Mouse (Mus musculus): ENCODE measurements around the gene Sh3bp1.

Sh3bp1 gene

DNA sequence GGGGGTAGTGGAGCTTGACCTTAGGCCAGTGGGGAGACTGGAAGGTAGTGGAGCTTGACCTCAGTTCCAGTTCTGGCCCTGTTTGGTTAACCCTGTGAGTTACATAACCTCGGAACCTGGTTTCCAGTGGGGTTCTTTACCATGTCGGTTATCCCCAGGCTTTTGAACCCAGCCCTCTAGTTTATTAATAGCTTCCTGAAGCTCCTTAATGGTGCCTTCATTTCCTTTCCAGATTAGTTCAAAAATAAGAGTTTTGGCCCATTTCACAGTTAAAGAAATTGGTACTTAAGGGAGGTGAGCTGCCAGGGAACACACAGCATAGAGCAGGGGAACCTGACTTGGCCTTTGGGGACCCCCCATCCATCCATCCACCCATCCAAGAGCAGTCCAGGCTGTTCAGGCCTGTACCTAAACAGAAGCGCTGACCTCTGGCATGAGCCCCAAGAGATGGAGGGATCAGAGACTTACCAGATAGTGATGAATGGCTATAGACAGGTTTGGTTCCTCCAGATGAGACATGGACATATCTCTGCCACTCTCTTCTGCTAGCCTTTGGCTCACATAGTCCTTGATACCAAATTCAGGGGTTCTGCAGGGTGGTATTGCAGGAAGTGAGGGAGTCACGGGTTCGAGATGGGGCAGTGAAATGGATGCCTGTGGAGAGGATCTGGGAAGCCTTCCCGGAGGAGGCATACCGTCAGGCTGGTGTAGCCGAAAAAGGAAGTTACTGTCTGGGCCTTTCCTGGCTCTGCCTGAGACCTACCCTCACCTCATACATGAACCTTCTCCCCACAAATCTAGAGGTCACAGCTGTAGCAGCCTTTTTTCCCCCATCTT, 15.5 kb downstream of the Sh3bp1 start:
- no peak for DNase-seq (ENCODE audit: low read depth in 1 of 2, low spot score in 2 of 2)

DNA sequence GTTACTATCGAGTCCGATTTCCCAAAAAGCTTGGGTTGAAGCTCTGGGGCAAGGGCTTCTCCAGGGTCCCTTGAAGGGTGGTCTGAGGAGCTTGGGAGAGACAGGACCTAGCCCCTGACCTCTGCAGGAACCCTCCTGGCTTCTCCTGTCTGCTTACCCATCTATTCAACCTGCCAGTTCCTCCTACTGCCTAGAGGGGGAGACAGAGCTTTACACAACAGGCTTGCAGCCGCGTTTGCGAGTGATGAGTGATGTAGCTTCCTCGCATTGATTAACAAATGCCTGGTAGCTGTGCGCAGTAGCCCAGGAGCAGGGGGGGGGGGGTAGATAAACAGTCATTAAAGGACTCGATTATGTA, 16.1 kb downstream of the Sh3bp1 start:
- DNase-seq (ENCODE audit: low read depth in 1 of 2, low spot score in 2 of 2) = peak in 1 of 2 experiments; percentile 43

DNA sequence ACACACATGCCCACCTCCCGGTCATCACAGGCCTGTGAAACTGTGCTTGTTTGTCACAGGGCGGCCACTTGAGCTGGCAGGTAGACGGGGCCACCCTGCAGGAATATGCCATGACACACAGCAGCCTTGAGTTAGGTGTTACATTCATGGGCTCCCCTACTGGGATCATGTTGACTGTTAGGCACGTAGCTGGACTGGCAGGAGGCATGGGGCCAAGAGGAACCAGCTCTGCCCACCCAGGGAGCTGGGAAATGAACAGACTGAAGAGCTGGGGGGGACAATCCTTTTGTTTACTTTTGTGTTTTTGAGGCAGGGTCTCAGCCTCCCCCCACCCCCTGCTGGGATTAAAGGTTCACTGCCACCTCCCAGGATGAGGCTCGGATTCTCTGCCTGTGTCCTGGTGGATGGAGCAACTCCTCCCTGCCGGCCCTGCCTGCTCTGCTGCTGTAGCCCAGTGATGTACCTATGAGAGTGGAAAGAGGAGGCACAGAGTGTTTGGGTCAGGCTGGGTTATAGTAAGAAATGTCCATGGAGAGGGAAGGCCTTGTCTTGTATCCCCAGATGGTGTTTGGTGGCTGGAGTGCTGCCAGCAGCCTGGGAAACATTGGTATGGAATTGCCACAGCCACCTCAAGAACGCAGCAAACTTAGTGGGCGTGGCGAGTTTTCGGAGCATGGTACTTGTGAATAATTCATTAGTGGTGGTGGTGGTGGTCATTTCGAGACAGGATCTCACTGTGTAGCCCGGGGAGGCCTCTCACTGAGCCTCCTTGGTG, 16.7 kb downstream of the Sh3bp1 start:
- DNase-seq (ENCODE audit: low read depth in 1 of 2, low spot score in 2 of 2) = no peak

DNA sequence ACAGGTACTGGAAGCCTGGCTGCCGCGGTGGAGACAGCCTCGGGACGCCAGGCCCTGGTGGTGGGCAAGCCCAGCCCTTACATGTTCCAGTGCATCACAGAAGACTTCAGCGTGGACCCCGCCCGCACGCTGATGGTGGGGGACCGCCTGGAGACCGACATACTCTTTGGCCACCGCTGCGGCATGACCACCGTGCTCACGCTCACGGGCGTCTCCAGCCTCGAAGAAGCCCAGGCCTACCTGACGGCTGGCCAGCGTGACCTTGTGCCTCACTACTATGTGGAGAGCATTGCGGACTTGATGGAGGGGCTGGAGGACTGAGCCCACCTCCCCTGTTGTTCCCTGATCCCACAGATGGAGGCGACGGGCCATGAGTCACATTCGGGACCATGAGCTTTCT, 18.6 kb downstream of the Sh3bp1 start:
- DNase-seq (ENCODE audit: low read depth in 1 of 2, low spot score in 2 of 2) = no peak

DNA sequence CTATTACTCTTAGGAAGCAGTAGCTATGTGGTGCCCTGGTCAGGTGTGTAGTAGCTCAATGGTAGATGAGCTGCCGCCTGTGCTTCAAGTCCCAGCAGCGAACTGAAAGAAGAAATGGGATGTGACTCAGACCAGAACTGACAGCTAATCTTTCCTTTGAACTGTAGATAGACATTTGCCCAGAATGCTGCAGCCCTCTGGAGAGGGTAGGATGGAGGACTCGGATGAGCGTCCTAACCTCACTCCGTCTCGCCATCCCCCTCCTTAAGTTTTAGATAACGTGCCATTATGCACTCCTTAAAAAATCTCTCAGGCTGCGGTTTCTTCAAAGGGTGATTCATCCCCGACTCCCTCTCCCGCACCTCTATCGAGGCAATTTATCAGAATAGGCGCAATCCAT, 20.3 kb downstream of the Sh3bp1 start:
- DNase-seq (ENCODE audit: low read depth in 1 of 2, low spot score in 2 of 2) = no peak

DNA sequence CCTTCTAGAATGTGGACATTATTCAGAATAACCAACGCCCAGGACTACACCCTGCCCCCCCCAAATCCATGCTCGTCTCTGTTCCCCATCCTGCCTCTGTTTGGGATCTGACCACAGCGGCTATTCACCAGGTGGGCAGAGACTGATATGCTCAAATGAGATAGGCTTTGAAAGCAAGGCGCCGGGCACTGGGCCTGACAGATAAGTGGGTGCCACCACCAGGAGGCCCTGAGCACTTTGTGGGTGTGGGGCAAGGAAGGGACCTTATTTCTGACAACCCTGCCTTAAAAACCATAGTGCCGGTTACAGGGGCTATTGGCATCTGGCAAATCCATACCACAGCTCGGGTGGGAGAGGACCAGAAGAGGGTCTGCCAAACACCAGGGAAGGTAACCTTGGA, 23.1 kb downstream of the Sh3bp1 start:
- DNase-seq (ENCODE audit: low read depth in 1 of 2, low spot score in 2 of 2) = no peak

DNA sequence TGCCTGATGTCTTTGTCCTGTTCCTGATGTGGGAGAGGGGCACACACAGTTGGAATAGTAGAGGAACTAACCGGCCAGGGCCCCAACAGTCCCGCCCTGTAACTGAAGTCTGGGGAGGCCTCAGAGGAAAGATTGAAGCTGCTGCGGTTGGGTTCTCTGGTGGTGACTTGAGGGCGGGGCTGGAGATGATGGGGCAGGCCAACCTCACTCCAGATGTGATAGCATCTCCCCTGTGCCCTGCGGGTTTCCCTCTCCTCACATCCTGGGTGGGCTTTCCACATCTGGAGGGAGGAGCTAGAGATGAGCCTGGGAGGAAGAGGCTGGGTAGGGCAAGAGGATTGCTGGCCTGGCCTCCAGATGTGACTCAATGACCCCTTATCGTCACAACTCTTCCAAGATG, 24.0 kb downstream of the Sh3bp1 start:
- no peak for DNase-seq (ENCODE audit: low read depth in 1 of 2, low spot score in 2 of 2)

DNA sequence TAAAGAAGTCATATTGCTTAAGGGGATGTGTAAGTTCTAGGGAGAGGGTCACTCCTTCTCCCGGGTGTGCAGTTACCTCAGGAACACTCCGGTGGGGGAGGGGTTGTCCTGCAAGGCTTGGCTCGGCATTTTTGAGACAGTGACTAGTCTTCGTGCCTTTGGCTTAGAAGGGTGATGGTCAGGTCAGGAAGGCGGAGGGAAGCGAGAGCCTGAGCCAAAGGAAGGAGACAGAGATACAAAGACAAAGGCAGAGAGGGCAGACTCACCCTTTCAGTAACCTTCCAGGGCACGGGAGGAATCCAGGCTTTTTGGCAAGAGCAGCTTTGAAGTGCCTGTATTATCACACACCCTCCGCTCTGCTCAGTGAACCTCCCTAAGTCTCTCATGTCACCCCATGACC, 25.6 kb downstream of the Sh3bp1 start:
- DNase-seq (ENCODE audit: low read depth in 1 of 2, low spot score in 2 of 2) = no peak

DNA sequence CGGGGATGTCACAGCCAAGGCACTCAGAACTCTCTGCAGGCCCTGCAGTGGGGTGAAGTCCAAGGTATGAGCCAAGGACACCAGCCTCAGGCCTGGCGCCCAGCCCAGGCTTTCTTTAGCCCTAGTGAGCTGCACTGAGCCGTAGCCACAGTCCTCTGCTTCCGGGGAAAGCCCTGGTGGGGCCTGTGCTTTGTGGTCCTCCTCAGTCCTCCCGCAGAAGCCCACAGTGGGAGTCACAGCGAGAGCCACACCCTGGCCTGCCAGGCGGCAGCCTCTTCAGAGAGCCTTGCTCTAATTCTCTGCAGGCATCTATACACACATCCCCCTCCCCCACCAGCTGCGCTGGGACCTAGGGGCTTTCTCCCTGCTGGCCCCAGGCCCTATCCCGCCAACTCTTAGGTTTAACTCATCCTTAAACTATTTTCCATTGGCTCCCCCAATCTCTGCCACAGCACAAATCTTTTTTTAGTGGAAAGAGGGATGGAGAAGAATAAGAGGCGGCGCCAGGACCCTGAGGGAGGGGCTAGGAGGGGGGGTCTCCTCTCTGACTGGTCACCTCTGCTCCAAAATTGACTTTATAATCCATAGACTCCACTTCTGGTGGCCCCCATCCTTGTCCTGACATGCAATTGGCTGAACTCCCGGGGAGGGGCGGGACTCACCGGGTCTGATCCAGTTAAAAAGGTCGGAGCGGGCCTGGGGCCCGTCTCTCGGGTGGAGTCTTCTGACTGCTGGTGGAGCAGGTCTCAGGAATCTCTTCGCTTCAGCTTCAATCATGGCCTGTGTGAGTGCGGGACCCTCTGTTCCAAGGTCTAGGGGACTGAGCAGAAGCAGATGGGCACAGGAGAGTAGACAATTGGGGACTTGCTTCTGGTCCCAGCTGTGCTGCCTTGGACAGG, 26.7 kb downstream of the Sh3bp1 start, which contains the start of gene Lgals1:
TSS of gene Lgals1 (plus strand) at position 705 of the 899 bp plus-strand sequence.
- peak in 1 of 2 experiments; percentile 28 for DNase-seq (ENCODE audit: low read depth in 1 of 2, low spot score in 2 of 2)

DNA sequence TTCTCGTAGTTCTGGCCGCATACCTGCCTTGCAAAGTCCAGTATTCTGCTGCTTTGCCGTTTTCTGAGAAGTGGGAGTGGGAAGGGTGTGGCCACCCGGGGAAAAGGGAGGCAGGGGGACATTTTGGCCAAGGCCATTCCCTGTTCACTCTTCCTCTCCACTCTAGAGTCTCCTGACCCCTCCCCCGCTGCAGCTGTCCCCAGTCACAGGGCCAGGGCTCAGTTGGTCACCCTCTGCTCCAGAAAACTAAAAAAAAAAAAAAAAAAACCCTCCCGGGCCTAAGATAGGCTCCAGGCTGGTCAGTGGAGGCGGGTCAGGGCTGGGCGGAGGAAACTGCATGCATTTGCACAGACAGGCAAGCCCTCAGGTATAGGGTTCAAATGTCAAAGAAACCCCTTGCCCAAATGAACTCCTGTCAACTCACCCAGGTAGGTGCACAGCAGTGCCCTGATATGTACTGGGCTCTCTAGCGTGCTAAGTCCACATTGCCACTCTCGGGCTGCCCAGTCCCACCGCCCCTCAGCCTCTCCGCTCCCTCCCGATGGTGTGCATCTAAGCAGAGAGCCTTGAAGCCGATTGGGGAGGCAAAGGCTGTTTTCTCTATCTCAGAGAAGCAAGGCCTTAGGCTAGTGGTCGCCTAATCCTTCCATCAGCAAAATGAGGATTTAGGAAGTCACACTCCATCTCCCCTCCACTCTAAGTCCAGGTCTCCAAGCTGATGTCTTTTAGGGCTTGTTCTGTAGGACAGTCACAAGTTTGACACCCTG, 27.6 kb downstream of the Sh3bp1 start:
- DNase-seq (ENCODE audit: low read depth in 1 of 2, low spot score in 2 of 2) = no peak

DNA sequence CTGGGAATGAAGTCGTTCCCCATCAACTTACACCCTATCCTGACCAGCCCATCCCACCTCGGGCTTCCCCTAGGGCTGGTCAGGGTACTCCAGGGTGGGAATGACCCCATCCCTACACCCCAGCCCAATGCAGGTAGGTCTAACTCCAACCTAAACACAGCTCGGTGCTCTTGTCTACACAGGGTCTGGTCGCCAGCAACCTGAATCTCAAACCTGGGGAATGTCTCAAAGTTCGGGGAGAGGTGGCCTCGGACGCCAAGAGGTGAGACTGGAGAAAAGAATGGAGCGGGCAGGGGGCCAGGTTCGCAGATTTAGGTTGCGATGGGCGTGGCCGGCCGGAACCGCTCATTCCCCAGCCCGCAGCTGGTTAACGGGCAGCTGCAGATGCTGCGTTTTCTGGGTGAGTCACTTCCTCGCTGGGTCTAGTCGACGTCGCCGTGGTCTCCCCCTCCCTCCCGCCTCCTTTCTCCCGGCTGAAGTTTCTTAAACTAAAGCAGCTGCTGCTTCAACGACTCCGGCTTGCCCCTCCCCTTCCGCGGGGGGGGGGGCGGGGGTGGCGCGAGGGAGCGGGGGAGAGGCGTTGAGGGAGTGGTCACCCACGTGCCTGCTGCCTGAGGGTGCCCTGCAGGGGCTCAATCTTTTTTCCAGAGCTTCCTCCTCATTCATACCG, 28.4 kb downstream of the Sh3bp1 start:
- DNase-seq (ENCODE audit: low read depth in 1 of 2, low spot score in 2 of 2) = peak; percentile 53 to 58

DNA sequence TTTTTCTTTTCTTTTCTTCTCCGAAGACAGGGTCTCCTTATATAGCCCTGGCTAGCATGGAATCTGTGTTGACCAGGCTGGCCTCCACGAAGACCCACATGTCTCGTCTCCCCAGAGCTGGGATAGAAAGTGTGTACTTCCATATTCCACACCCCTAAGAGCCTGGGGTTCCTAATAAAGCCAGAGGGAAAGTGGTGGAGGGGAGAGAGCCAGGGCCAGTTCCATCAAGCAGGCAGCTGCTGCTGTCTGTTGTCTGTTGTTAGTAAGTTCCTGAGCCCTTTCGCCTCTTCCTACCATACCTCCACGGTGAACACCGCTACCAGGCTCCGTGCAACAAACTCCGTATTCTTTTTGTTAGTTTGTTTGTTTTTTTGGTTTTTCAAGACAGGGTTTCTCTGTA, 29.0 kb downstream of the Sh3bp1 start:
- no peak for DNase-seq (ENCODE audit: low read depth in 1 of 2, low spot score in 2 of 2)

DNA sequence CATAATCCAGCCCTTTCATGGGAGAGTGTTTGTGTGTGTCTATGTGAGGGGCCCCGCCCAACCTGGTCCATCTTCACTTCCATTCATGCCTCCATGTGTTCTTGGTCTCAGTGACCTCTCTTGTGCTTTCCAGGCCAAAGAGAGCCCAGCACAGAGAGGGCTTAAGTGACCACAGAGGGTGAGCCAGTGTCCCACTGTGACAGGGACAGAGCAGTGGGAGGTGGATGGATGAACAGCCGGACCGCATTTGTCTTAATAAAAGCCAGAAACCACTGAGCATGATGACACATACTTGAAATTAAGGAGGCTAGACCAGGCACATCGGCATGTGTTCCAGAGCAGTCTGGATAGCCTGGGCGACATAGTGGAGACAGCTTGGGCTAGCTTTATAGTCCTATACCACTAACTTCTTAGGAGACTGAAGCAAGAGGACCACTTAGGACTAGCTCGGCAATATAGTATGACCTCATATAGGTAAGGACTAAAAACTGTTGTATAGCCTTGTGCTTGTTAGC, 30.7 kb downstream of the Sh3bp1 start:
- no peak for DNase-seq (ENCODE audit: low read depth in 1 of 2, low spot score in 2 of 2)

DNA sequence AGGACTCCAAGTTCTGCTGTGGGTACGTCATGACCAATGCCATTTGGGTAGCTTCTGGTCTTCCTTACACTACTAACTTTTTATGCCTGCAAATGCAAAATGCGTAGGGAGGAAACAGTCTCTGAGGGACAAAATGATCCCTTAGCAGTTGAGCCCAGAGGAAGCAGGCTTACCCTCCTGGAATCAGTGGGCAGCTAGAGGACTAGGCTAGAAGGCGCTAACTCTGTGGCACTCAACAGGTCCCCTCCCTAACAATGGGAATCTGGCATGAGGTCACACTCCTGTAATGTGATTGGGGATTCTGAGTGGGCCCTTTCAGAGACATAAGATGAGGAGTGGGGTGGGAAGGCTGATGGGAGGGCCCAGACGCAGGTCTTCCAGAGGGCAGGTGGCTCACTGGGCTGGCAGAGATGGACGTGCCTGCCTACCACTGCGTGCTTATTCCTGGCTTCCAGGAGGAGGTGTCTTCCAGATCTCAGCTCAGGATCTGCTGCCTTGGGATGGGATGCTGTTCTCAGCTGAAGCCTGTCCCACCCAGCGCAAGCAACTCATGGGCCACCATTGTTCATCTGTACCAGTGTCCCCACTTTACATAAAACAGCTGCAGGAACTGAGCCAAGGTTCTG, 31.3 kb downstream of the Sh3bp1 start:
- no peak for DNase-seq (ENCODE audit: low read depth in 1 of 2, low spot score in 2 of 2)

DNA sequence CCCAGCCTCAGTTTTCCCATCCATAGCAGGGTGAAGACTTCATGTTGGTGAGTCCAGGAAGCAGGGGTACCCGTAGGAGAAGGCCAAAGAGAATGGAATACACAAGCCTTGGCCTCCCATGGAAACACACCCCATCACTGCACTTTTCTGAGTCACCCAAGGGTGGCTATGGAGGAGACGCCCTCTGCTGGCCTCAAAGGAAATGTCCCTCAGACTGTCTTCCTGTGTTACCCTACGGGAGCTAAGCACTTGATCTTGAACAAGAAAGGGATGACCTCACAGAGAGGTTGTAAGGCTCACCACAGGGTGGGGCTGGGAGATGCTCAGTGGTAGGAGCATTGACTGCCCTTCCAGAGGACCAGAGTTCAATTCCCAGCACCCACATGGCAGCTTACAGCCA, 32.0 kb downstream of the Sh3bp1 start:
- peak; percentile 43 to 49 for DNase-seq (ENCODE audit: low read depth in 1 of 2, low spot score in 2 of 2)

DNA sequence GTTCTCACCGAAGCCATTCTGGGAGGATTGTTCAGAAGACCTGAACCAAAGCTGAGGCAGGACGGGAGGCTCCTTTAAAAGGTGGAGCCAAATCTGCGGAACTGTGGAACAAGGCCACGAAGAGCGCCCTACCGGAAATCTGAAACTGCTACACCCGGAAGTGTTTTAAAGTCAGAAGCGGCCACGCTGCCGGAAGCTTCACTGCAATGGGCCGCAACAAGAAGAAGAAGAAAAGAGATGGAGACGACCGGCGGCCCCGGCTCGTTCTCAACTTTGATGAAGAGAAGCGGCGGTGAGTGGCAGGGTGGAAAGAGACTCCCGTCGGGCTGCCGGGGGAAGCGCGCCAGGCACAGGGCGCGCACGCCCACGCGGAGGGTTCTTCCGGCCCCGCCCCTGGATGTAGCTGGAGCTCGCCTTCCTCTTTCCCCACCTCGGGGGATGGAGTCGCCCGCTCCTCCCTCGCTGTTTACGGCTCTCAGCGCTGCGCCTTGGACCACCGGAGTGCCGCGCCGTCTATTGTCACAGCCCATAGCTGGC, 35.3 kb downstream of the Sh3bp1 start, which contains the start of gene Nol12:
TSS of gene Nol12 (plus strand) at position 150 of the 537 bp plus-strand sequence.
- DNase-seq (ENCODE audit: low read depth in 1 of 2, low spot score in 2 of 2) = peak; percentile 55 to 71

DNA sequence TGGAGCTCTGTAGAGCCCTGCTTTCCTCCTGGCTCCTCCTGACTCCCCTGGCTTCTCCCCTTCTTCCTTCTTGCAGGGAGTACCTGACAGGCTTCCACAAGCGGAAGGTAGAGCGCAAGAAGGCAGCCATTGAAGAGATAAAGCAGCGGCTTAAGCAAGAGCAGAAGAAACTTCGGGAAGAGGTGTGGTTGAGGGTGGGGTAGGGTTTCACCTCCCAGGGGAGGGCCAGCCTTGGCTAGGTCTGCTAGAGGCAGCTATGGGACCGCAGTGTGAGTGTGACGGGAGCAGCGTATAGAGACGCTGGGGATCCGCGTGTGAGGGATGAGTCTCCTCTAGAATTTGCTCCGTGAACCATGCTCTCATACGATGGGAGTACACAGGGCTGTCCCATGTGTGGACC, 36.8 kb downstream of the Sh3bp1 start:
- no peak for DNase-seq (ENCODE audit: low read depth in 1 of 2, low spot score in 2 of 2)

DNA sequence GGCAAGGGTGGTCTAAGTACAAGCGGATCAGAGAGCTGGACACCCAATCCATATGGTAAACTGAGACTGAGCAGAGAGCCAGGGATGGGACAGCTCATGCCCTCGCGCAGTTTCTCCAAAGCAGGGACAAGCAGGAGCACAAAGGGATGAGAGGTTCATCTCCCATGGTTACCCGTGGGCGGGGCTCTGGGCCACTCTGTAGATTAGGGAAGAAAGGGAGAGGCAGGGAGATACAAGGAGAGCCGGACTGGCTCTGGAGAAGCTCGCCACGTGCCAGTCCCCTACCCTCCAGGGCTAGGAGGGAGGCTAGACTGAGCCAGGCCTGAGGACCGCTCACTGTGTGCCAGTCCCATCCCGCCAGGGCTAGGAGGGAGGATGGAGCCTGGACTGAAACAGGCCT, 37.7 kb downstream of the Sh3bp1 start:
- no peak for DNase-seq (ENCODE audit: low read depth in 1 of 2, low spot score in 2 of 2)

DNA sequence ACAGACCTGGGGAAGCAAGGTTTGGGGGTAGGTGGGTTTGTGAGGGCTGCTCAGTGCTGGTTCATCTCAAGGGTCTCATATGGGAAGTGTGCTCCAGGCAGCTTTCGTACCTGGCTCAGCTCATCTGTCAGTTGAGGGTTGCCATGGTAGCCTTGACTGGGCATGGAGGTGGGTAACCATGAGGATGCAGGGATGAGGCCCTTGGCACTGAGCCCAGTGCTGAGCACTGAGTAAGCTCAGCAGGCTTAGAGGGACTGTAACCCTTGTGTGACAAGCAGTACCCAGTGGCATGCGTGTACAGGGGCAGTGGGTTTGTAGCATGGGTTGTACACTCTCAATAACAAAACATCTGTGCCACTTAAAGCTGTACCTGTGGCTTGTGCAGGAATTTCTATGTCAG, 38.4 kb downstream of the Sh3bp1 start:
- DNase-seq (ENCODE audit: low read depth in 1 of 2, low spot score in 2 of 2) = no peak

Data from monocyte, adult 2 months (primary cell).